Mouse (Mus musculus) intestine, embryonic 15.5 days (tissue): ENCODE data around the gene Dcst1. TPM values are rescaled to one million over a fixed set of nuclear protein-coding genes. Genes with fewer than 3 reads are reported as not detected.

Experiments
- ATAC-seq: fragments of 200-750 bp; cut with Nextera tagmentation; 2 replicates; pipeline ENCODE4 v1.8.0; 2017; ENCODE audit warnings: moderate TSS enrichment, moderate library complexity
- H3K27ac ChIP-seq: fragments of 300-500 bp; sonication (generic); 2 replicates; pipeline ENCODE4 v1.5.1; 2015; ENCODE audit warnings: mild to moderate bottlenecking, inconsistent platforms
- H3K27me3 ChIP-seq: fragments of 300-500 bp; sonication (generic); replicated peaks from 2 replicates; pipeline ENCODE4 v1.6.1; 2015; ENCODE audit warnings: inconsistent platforms
- H3K36me3 ChIP-seq: fragments of 300-500 bp; sonication (generic); 2 replicates; pipeline ENCODE4 v1.6.1; 2015; ENCODE audit warnings: inconsistent platforms
- H3K4me1 ChIP-seq: fragments of 300-500 bp; sonication (generic); replicated peaks from 2 replicates; pipeline ENCODE4 v1.6.1; 2015; ENCODE audit warnings: inconsistent platforms
- H3K4me2 ChIP-seq: fragments of 300-500 bp; sonication (generic); replicated peaks from 2 replicates; pipeline ENCODE4 v1.6.1; 2015; ENCODE audit warnings: mild to moderate bottlenecking, inconsistent platforms
- H3K4me3 ChIP-seq: fragments of 300-500 bp; sonication (generic); replicated peaks from 2 replicates; pipeline ENCODE4 v1.5.1; 2015; ENCODE audit warnings: inconsistent platforms
- H3K9ac ChIP-seq: fragments of 300-500 bp; sonication (generic); 2 replicates; pipeline ENCODE4 v1.6.1; 2015; ENCODE audit warnings: inconsistent platforms
- H3K9me3 ChIP-seq: fragments of 300-500 bp; sonication (generic); 2 replicates; pipeline ENCODE4 v1.6.1; 2016; ENCODE audit warnings: inconsistent platforms
- WGBS: fragments of 180-500 bp; shearing (Covaris S2); methylation state at CpG from one replicate; pipeline ENCODE4 v1.1.7; 2015; 5-methylcytosine and 5-hydroxymethylcytosine counted together
- polyA plus RNA-seq: library from polyadenylated mRNA; unstranded; fragments of >200 nt; fragmentation: Nextera tagmentation; extraction: Ambion mirVana; gene quantifications from 2 replicates; pipeline ENCODE4 v1.2.1, GENCODE M21; 2015

The Dcst1 gene
- polyA plus RNA-seq, 1 experiment from 2014 or later = 1.6 TPM

DNA sequence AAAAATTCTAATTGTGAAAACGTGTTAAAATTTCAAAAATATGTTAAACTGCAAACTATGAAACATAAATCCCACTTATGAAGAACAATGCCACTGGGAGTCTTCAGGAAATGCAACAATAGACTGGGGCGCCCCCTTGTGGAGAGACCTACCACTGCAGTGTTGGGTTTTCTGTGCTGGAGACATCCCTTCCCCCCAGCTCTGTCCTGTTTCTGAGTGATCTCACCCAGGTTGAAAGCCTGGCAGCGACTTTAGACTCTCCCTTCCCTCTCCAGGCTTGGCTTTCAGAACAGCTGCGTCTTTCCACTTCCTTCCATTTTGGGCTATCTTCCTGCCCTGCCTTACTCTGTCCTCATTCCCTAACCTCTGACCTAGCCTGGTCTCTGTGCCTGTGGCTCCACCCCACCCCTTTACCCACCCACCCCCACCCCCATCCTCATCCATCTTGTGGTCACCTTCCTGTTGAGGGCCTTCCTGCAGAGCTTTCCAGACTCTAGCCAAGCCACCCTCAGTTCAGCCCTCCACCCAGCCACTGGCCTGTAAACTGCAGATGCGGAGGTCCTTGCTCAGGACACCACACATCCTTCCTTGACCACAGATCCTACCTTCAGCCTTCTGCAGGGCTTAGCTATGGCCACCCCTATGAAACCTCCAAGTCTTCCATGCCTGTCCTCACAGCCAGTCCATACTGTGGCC lies 10.1 kb downstream of the Dcst1 start:
- Histone ChIP-seq H3K4me3 (no peak overlapping the region), H3K9me3 (no peaks in the 10 kb centered on the region), H3K36me3 (no peaks in the 10 kb centered on the region), H3K4me1 (peaks cover 19% of the 10 kb centered on the region), H3K9ac (no peak overlapping the region), H3K27ac (no peak overlapping the region), H3K27me3 (no peaks in the 10 kb centered on the region), H3K4me2 (peak overlapping the region; percentile 28; the same call in 1 of the 2 replicates)
- WGBS = 20% methylated on average over 5 of the region's 5 CpGs
- peak; percentile 64 for ATAC-seq

DNA sequence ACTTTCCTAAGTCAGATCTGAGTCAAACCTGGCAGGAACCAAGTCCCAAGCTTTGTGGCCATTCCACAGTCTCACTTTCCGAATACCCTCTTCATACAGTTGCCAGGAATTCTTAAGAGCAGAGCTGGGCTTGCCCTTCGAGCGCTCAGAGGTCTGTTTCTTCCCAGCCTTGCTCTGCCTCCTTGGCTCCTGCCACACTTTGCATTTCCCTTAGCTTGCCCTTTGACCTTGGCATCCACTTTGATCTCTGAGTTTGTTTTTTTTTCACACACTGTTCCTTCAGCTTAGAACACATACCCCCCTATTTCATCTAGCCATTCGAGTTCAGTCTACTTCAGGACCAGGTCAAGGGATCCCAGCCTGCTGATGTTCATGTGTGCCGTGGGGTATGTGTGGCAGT lies 13.8 kb downstream of the Dcst1 start:
- ATAC-seq = no peak
- H3K9me3 ChIP-seq = no peaks in the 10 kb centered on the region
- no peak overlapping the region for H3K4me2 ChIP-seq
- H3K36me3 ChIP-seq = no peaks in the 10 kb centered on the region
- H3K27me3 ChIP-seq = no peaks in the 10 kb centered on the region; the same call in 1 of the 2 replicates
- WGBS = 67% methylated on average over 5 of the region's 5 CpGs
- H3K4me3 ChIP-seq = no peak overlapping the region
- H3K9ac ChIP-seq = no peak overlapping the region
- no peak overlapping the region for H3K27ac ChIP-seq
- peaks cover 23% of the 10 kb centered on the region for H3K4me1 ChIP-seq

GRCm38 (mm10) chr3:89349869-89350501 lies 15.1 kb downstream of the Dcst1 start, which contains the start of gene Adam15:
Adam15 (minus strand) TSS chr3:89349996.
- Histone ChIP-seq H3K4me3 (peak within 1 kb of the TSS; percentile 69), H3K4me2 (peak within 1 kb of the TSS; percentile 99), H3K27me3 (no peaks in the 10 kb centered on the region; the same call in 1 of the 2 replicates), H3K36me3 (no peaks in the 10 kb centered on the region), H3K27ac (peak within 1 kb of the TSS; percentile 24), H3K9me3 (no peaks in the 10 kb centered on the region), H3K9ac (peak within 1 kb of the TSS; percentile 71), H3K4me1 (peaks cover 16% of the 10 kb centered on the region)
- peak; percentile 93 for ATAC-seq
- under 1% methylated on average over 59 of the region's 59 CpGs for WGBS

DNA sequence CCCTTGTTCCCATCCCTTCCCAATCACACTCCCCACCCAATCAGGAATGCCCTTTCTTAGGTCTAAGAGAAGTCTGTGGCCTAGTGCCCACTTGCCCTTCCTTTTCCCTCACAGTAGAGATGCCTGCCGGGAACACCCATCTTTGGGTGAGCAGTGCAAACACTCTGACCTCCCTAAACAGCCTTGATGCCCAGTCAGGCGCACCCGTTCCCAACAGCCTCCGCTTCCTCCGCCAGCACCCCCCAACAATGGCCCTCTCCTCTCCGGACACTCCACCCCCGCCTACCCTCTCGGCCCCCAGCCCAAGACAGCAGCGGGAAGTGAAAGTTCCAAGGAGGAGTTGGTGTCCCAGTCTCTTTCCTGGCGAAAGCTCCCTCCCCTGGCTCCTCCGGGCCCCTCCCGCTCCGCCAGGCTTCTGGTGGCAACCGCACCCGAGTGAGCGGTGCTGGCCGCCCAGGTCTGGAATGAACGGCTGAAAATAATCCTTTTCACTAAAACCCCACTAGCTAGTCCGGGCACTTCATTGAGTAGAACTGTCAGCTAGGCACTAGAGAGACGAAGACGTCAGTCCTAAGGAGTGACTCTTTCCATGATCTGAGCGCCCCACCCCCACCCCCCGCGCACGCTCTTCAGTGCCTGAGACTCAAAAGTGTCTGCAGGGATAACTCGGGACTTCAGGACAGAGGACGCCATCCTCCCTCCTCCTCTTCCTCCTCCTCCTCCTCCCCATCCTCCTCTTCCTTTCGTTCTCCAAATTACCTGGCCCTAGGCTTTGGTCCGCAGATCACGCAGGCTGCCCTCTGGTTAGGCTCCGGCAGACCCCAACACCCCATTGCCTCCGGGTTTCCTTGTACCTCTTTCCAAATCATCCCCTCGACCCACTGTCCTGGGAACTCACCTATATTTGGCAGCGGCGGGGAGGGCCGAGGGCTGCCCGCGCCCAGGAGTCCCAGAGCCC lies 15.9 kb downstream of the Dcst1 start:
- 2% methylated on average over 38 of the region's 38 CpGs for WGBS
- H3K36me3 ChIP-seq = no peaks in the 10 kb centered on the region
- H3K27me3 ChIP-seq = no peaks in the 10 kb centered on the region; the same call in 1 of the 2 replicates
- peak; percentile 60 for ATAC-seq
- H3K4me1 ChIP-seq = peaks cover 14% of the 10 kb centered on the region
- peak overlapping the region; percentile 69 for H3K4me3 ChIP-seq
- H3K4me2 ChIP-seq = peak overlapping the region; percentile 99
- H3K9me3 ChIP-seq = no peaks in the 10 kb centered on the region
- peak overlapping the region; percentile 24; the same call in 1 of the 2 replicates for H3K27ac ChIP-seq
- H3K9ac ChIP-seq = peak overlapping the region; percentile 71

- H3K4me2 ChIP-seq = peak overlapping the region; percentile 99
- H3K27me3 ChIP-seq = no peaks in the 10 kb centered on the region; the same call in 1 of the 2 replicates
- ATAC-seq = no peak
- no peaks in the 10 kb centered on the region for H3K9me3 ChIP-seq
- H3K4me3 ChIP-seq = no peak overlapping the region
- 75% methylated on average over 1 of the region's 1 CpGs for WGBS
- H3K27ac ChIP-seq = 0 out of 2 replicates have a peak overlapping the region, but pooled peaks have one; percentile 17
- H3K9ac ChIP-seq = no peak overlapping the region
- H3K4me1 ChIP-seq = peaks cover 14% of the 10 kb centered on the region
- no peaks in the 10 kb centered on the region for H3K36me3 ChIP-seq
Measured at GRCm38 (mm10) chr3:89347916-89348315, 17.1 kb downstream of the Dcst1 start.

DNA sequence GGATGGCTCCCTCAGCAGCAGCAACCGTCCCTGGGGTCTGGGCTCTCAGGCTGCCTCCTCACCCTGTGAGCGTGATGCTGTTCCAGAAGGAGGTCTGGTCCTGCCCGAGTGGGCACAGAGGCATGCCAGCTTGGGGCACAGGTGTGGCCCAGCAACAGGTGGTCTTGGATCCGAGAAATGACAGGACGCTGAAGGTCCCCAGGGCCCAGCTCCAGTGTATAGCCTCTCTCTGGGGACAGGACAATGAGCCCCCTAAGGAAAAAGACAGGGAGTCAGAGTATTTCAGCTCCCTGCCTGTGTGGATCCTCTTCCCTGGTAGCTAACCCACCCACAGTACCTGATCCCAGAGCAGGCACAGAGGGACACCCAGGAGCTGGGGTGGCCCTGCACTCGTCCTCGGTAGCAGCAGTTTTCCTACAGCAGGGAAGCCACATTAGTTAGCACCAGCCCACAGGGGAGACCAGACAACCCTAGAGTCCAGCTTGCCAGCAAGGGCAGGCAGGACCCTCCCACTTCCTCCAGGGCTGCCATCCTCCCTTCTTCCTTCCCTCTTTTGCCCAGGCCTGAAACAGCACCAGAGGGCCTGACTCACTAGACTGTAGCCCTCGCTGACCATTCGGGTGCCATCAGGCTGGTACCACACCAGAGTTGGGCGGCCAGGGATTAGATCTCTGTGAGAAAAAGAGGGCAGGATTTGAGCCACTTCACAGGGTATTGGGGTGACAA lies 18.1 kb downstream of the Dcst1 start:
- Histone ChIP-seq H3K36me3 (no peaks in the 10 kb centered on the region), H3K4me3 (no peak overlapping the region), H3K9me3 (no peaks in the 10 kb centered on the region), H3K4me2 (no peak overlapping the region), H3K9ac (no peak overlapping the region), H3K4me1 (peaks cover 14% of the 10 kb centered on the region), H3K27ac (no peak overlapping the region), H3K27me3 (no peaks in the 10 kb centered on the region; the same call in 1 of the 2 replicates)
- no peak for ATAC-seq
- 81% methylated on average over 10 of the region's 10 CpGs for WGBS

DNA sequence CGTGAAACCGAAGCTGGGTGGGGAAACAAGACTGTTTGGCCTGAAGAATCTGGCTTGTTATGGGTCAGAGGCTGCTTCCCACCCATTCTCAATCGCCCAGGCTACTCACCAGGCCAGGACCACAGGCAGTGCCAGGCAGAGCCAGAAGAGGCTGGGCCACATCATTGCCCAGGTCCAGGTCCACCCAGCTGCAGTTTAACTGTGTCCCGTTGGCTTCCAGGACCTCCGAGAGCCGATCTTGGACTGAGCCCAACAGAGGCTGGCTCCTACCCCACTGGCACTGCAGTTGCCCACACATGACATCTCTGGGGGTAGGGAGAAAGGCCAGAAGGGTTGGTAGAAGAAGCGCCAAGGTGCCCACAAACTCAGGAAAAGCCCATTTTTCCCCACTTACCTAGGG lies 21.8 kb downstream of the Dcst1 start:
- Histone ChIP-seq H3K4me3 (no peak overlapping the region), H3K36me3 (no peaks in the 10 kb centered on the region), H3K27ac (no peak overlapping the region), H3K4me1 (peaks cover 26% of the 10 kb centered on the region), H3K9me3 (no peaks in the 10 kb centered on the region), H3K9ac (no peak overlapping the region), H3K27me3 (no peaks in the 10 kb centered on the region; the same call in 1 of the 2 replicates), H3K4me2 (no peak overlapping the region)
- WGBS = 85% methylated on average over 7 of the region's 7 CpGs
- no peak for ATAC-seq

DNA sequence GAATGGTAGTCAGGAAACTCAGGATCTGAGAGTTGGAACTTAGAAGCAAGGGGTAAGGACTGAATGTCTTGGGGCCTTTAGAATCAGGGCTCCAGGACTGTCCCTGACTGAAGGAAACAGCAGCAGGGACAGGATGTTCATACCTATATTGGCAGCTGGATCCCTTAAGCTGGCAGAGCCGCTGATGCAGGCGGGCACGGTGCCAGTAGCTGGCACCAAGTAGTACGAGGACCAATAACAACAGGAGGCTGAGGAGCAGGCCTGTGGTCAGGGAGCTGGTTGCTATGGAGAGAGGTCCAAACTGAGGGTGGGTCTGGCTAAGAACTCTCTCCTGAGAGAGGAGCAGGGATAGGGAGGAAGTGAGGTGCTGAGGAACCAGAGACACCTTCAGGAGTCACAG lies 23.3 kb downstream of the Dcst1 start:
- Histone ChIP-seq H3K4me2 (no peak overlapping the region), H3K4me3 (no peak overlapping the region), H3K36me3 (no peaks in the 10 kb centered on the region), H3K9ac (no peak overlapping the region), H3K27me3 (no peaks in the 10 kb centered on the region), H3K9me3 (no peaks in the 10 kb centered on the region), H3K4me1 (peaks cover 32% of the 10 kb centered on the region), H3K27ac (no peak overlapping the region)
- ATAC-seq = no peak
- 91% methylated on average over 4 of the region's 4 CpGs for WGBS

GRCm38 (mm10) chr3:89340465-89340864 lies 24.6 kb downstream of the Dcst1 start:
- Histone ChIP-seq H3K27ac (no peak overlapping the region), H3K27me3 (no peaks in the 10 kb centered on the region), H3K9ac (0 out of 2 replicates have a peak overlapping the region, but pooled peaks have one; percentile 28), H3K4me3 (peak overlapping the region; percentile 25), H3K4me1 (peaks cover 40% of the 10 kb centered on the region), H3K4me2 (peak overlapping the region; percentile 85), H3K9me3 (no peaks in the 10 kb centered on the region), H3K36me3 (no peaks in the 10 kb centered on the region)
- WGBS = 3% methylated on average over 11 of the region's 11 CpGs
- peak; percentile 21 for ATAC-seq

- ATAC-seq = peak; percentile 10; the same call in 1 of the 2 replicates
Measured at GRCm38 (mm10) chr3:89339416-89339815, 25.6 kb downstream of the Dcst1 start.

More at GRCm38 (mm10) chr3:89339416-89339815, 25.6 kb downstream of the Dcst1 start:
- 0 out of 2 replicates have a peak overlapping the region, but pooled peaks have one; percentile 36 for H3K27ac ChIP-seq
- 24% methylated on average over 8 of the region's 8 CpGs for WGBS
- no peak overlapping the region; the same call in 1 of the 2 replicates for H3K4me3 ChIP-seq
- H3K4me1 ChIP-seq = peaks cover 40% of the 10 kb centered on the region
- no peak overlapping the region for H3K9ac ChIP-seq
- no peaks in the 10 kb centered on the region for H3K9me3 ChIP-seq
- peak overlapping the region; percentile 85 for H3K4me2 ChIP-seq
- H3K36me3 ChIP-seq = peaks cover 6% of the 10 kb centered on the region; the same call in 1 of the 2 replicates
- no peaks in the 10 kb centered on the region for H3K27me3 ChIP-seq
